ENCODE assay signal across 10 mouse cellular contexts in genomic region chr5:125063015-125063414, GRCm38 (mm10). TPM values are rescaled to one million over a fixed set of nuclear protein-coding genes. Genes with fewer than 3 reads are reported as not detected.
DNase-seq lines count a peak whose midpoint lies in the region; ATAC-seq and TF ChIP-seq lines count a peak whose summit lies in the region.
"Had no signal": no experiment of that assay in that cellular context is flagged by ENCODE, and none has a peak within 500 bp of the region (broad histone marks: within the 10 kb centered on the region; RNA-seq: fewer than 3 reads in every experiment).

No protein-coding gene starts in this region.

- H3K4me2 ChIP-seq in neural tube, embryonic 12.5 days (replicated peaks), result peak overlapping the region; percentile 22; the same call in 1 of the 2 replicates

- TF ChIP-seq CTCF in brain, embryonic 14.5 days (IDR thresholded peaks at IDR 0.05; ENCODE audit: borderline replicate concordance, extremely low read depth, insufficient read depth, insufficient read length), result no peak
- TF ChIP-seq CTCF in layer of hippocampus, adult 2 months (conservative IDR thresholded peaks at IDR 0.05), result no peak

- H3K4me3 ChIP-seq in layer of hippocampus, adult 2 months, result no peak overlapping the region; the same call in 1 of the 2 replicates
- no peak overlapping the region for H3K4me3 ChIP-seq in neural tube, embryonic 12.5 days

- peak overlapping the region; percentile 81 for H3K27ac ChIP-seq in layer of hippocampus, adult 2 months
- H3K27ac ChIP-seq in neural tube, embryonic 12.5 days, result peak overlapping the region; percentile 62

- peaks cover 54% of the 10 kb centered on the region for H3K4me1 ChIP-seq in neural tube, embryonic 12.5 days

- TF ChIP-seq POLR2A in brain, embryonic 14.5 days (IDR thresholded peaks at IDR 0.05; ENCODE audit: borderline replicate concordance, extremely low read depth, insufficient read depth, insufficient read length, poor library complexity, severe bottlenecking), result no peak

- H3K9me3 ChIP-seq in neural tube, embryonic 12.5 days, result no peaks in the 10 kb centered on the region

- no peak overlapping the region for H3K9ac ChIP-seq in neural tube, embryonic 12.5 days

- DNase-seq in cerebellum, postnatal 14 days, result peak; percentile 49 to 62
- DNase-seq in cerebellum, postnatal 4 days (ENCODE audit: low spot score in 2 of 2), result no peak
- DNase-seq in brain, embryonic 14.5 days (ENCODE audit: low read depth), result peak; percentile 79
- DNase-seq in layer of hippocampus, adult 2 months (ENCODE audit: low spot score in 2 of 2), result peak; percentile 48 to 53
- no peak for DNase-seq in urinary bladder, adult 18-20 months (ENCODE audit: low spot score in 2 of 2)
- no peak for DNase-seq in gastrocnemius, postnatal 36 days
- no peak for DNase-seq in gastrocnemius, postnatal 10 days
- DNase-seq: kidney, adult 8-10 months had no signal

- WGBS in neural tube, embryonic 12.5 days, result 19% methylated on average over 17 of the region's 17 CpGs

- peaks cover 40% of the 10 kb centered on the region for H3K36me3 ChIP-seq in neural tube, embryonic 12.5 days

- no peaks in the 10 kb centered on the region; the same call in 1 of the 2 replicates for H3K27me3 ChIP-seq in neural tube, embryonic 12.5 days (replicated peaks)
- H3K27me3 ChIP-seq: CH12.LX had no signal

- ATAC-seq in neural tube, embryonic 12.5 days (ENCODE audit: low FRiP score, low read depth), result peak; percentile 32; the same call in 1 of the 2 replicates

- intact Hi-C loops in gastrocnemius, postnatal 36 days (cut with DNase I), result no loop called here

RNA-seq across cellular contexts. Expression of gene Rflna, which starts 60.0 kb away (rescaled TPM):
- polyA plus RNA-seq in brain, embryonic 14.5 days (2012; rRNA removed), result 7.7 and 8.4 TPM in 2 replicates
- under 1 TPM; 0.44 to 0.83 TPM for total RNA-seq in layer of hippocampus, adult 2 months (2021)
- 6.3 and 9.1 TPM in 2 replicates for polyA plus RNA-seq in neural tube, embryonic 12.5 days (2016; fragmentation: Nextera tagmentation; extraction: Ambion mirVana)
- total RNA-seq in gastrocnemius, postnatal 36 days (2021), result under 1 TPM in 1 of 2 experiments, not detected in 1; 0.15 TPM
- 1 to 10 TPM; 1.6 to 2.3 TPM for total RNA-seq in gastrocnemius, postnatal 10 days (2021)

Comparison
In these comparisons a context has a peak if more than half of its experiments do, and no peak if none do; other contexts are left out.
1. DNase-seq: peak in cerebellum, postnatal 14 days (2 of 2), brain, embryonic 14.5 days (single experiment) and layer of hippocampus, adult 2 months (2 of 2); none in cerebellum, postnatal 4 days (0 of 2), urinary bladder, adult 18-20 months (0 of 2), gastrocnemius, postnatal 36 days (0 of 2) and gastrocnemius, postnatal 10 days (single experiment).